Mouse (Mus musculus): ENCODE measurements at regions not wholly inside any gene's neighbourhood (a gene's known extent, or its start where the extent isn't known, plus 50 kb on each side); places are given as distances from the start of the nearest gene placed in this dataset.

DNA sequence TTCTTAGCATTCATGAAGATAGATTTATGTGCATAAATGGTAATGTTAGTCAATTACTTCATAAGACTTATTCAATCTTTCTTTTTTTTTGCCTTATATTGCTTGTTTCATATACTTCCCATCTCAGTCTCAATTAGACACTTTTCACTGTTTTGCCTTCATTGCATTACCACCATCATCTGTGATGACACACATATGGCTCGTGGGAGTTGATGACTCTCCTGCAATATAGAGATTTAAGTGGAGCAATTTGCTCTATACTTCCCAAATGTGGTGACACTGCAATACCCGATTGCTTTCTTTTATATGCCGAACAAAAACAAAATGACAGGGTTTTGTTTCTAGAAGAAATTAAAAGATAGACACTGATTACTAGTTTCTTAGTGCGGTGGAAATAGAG lies 770.5 kb downstream of the Speer2 start:
- TF ChIP-seq POLR2A (IDR thresholded peaks at IDR 0.05; ENCODE audit: control insufficient read depth in 1 of 2, insufficient read depth in 1 of 2, low read depth in 1 of 2, low read length in 2 of 2, poor library complexity in 1 of 2) (no peak), ELF1 (IDR thresholded peaks at IDR 0.05; ENCODE audit: low read depth, low read length) (no peak), BHLHE40 (IDR thresholded peaks at IDR 0.05; ENCODE audit: borderline replicate concordance, low read depth, low read length) (no peak)
